Mouse (Mus musculus) heart, postnatal 0 days (tissue): ENCODE data around the gene Tomm20.

Experiments
- CTCF ChIP-seq: IDR thresholded peaks from 2 replicates; pipeline ENCODE4 v1.5.1; 2016; ENCODE audit warnings: antibody characterized with exemption, control low read depth, low read depth
- EP300 ChIP-seq: IDR thresholded peaks from 2 replicates; pipeline ENCODE4 v1.6.1; 2016; ENCODE audit warnings: antibody characterized with exemption, low read depth

DNA sequence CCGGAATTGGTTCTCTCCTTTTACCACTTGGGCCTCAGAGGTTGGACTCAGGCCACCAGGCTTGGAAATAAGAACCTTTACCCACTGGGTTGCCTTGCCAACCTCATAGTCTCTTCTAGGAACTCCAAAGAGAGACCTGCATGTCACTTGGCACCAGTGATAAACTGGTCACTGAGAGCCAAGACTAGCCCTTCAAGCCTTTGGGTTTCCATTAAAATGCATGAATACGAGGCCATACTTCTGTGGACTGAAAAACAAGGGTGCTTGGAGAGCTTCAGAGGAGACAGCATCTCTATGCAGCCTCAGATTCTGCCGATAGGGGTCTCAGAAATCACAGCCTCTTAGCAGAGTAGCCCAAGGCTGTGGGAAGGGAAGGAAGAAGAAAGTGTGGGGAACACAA, 38.3 kb downstream of the Tomm20 start:
- TF ChIP-seq CTCF (no peak), EP300 (no peak)
